Mouse (Mus musculus) embryonic facial prominence, embryonic 13.5 days (tissue): ENCODE measurements around the gene P4hb. TPM values are rescaled to one million over a fixed set of nuclear protein-coding genes. Genes with fewer than 3 reads are reported as not detected.
"Not testable (repeated sequence)": the region's sequence is repeated elsewhere in the genome, so short reads cannot be mapped to it uniquely, and the experiment has no call there.

Source experiments
- ATAC-seq: fragments of 200-750 bp; cut with Nextera tagmentation; 2 replicates; pipeline ENCODE4 v1.8.0; 2017; ENCODE audit warnings: low read depth; ENCODE audit not compliant: insufficient number of reproducible peaks, insufficient read depth, low FRiP score, low TSS enrichment
- H3K27ac ChIP-seq: fragments of 300-500 bp; sonication (generic); 2 replicates; pipeline ENCODE4 v1.5.1; 2015; ENCODE audit warnings: moderate library complexity, mild to moderate bottlenecking, inconsistent platforms
- H3K27me3 ChIP-seq: fragments of 300-500 bp; sonication (generic); 2 replicates; pipeline ENCODE4 v1.6.1; 2015; ENCODE audit warnings: mild to moderate bottlenecking, inconsistent platforms
- H3K36me3 ChIP-seq: fragments of 300-500 bp; sonication (generic); 2 replicates; pipeline ENCODE4 v1.6.1; 2015; ENCODE audit warnings: mild to moderate bottlenecking, inconsistent platforms
- H3K4me1 ChIP-seq: fragments of 300-500 bp; sonication (generic); 2 replicates; pipeline ENCODE4 v1.6.1; 2015; ENCODE audit warnings: inconsistent platforms
- H3K4me2 ChIP-seq: fragments of 300-500 bp; sonication (generic); 2 replicates; pipeline ENCODE4 v1.6.1; 2015; ENCODE audit warnings: moderate library complexity, mild to moderate bottlenecking, inconsistent platforms
- H3K4me3 ChIP-seq: fragments of 300-500 bp; sonication (generic); 2 replicates; pipeline ENCODE4 v1.5.1; 2015; ENCODE audit warnings: mild to moderate bottlenecking, inconsistent platforms
- H3K9ac ChIP-seq: fragments of 300-500 bp; sonication (generic); 2 replicates; pipeline ENCODE4 v1.6.1; 2015; ENCODE audit warnings: mild to moderate bottlenecking, inconsistent platforms
- H3K9me3 ChIP-seq: fragments of 300-500 bp; sonication (generic); 2 replicates; pipeline ENCODE4 v1.6.1; 2016; ENCODE audit warnings: inconsistent platforms
- WGBS: fragments of 180-500 bp; shearing (Covaris S2); methylation state at CpG from one replicate; pipeline ENCODE4 v1.1.7; 2015; ENCODE audit warnings: mixed read lengths; 5-methylcytosine and 5-hydroxymethylcytosine counted together
- polyA plus RNA-seq: library from polyadenylated mRNA; unstranded; fragments of >200 nt; fragmentation: Nextera tagmentation; extraction: Ambion mirVana; gene quantifications from 2 replicates; pipeline ENCODE4 v1.2.1, GENCODE M21; 2015

P4hb gene
- polyA plus RNA-seq, 1 experiment from 2014 or later: 684 TPM

DNA sequence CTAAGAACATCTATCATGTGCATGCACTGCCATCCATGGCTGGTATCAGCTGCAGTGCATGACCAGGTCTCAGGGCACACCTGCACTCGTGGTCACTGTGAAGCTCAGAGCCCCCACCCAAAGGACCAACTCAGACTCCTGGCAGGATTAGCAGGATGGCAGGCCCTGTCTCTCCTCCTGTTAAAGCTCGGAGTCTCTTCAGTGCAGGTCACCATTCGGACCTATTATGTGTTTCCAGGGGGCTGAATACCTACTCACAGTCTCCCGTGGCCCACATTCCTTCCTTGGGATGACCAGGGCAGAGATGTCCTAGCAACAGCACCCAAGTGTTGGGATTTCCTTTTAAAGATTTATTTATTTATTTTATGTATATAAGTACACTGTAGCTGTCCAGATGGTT is 55.9 kb downstream of the P4hb start:
- peaks cover 14% of the 10 kb centered on the region; the same call in 1 of the 2 replicates for H3K4me1 ChIP-seq
- no peak for ATAC-seq

DNA sequence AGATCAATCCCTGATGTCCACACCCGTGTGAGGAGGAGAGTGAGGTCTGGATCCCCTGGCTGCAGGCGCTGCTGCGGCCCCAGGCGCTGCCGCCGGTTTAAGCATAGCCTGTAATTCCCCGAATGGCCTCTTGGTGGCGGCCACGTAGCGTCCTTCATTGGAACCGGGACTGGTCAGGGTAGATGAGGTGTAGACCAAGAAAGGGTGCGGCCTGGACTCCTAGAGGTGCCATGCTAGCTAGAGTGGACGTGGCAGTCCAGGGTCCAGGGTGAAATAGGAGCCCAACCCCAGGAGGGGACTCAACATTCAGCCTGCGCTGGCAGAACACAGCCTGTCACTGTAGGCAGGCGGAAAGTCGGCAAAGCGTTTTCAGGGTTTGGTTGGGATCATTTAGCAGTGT is 57.4 kb downstream of the P4hb start:
- Histone ChIP-seq H3K4me1 (peaks cover 19% of the 10 kb centered on the region), H3K27me3 (no peaks in the 10 kb centered on the region), H3K9ac (peak overlapping the region; percentile 49; the same call in 1 of the 2 replicates), H3K9me3 (no peaks in the 10 kb centered on the region), H3K4me3 (0 out of 2 replicates have a peak overlapping the region, but pooled peaks have one; percentile 6), H3K4me2 (peak overlapping the region; percentile 11; the same call in 1 of the 2 replicates), H3K27ac (no peak overlapping the region), H3K36me3 (no peaks in the 10 kb centered on the region)
- no peak for ATAC-seq
- 16% methylated on average over 17 of the region's 17 CpGs for WGBS

More for the DNA sequence above, 55.9 kb downstream of the P4hb start:
- Histone ChIP-seq H3K27me3 (no peaks in the 10 kb centered on the region), H3K4me3 (no peak overlapping the region), H3K36me3 (no peaks in the 10 kb centered on the region), H3K4me2 (no peak overlapping the region), H3K9ac (no peak overlapping the region), H3K9me3 (no peaks in the 10 kb centered on the region), H3K27ac (no peak overlapping the region)
- 77% methylated on average over 4 of the region's 4 CpGs for WGBS

DNA sequence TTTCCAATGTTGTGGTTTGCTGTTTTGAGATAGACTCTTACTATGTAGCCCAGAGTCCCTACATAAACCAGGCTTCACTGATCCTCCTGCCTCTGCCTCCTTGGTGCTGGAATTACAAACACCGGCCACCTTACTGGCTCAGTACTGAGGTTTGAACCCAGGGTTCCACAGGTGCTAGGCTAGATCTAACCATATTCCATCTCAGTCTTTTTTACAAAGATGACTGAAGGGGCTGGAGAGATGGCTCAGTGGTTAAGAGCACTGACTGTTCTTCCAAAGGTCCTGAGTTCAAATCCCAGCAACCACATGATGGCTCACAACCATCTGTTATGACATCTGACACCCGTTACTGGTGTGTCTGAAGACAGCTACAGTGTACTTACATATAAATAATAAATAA is 58.8 kb downstream of the P4hb start:
- H3K9me3 ChIP-seq, H3K4me3 ChIP-seq, ATAC-seq, H3K27me3 ChIP-seq, H3K4me2 ChIP-seq, H3K9ac ChIP-seq, H3K36me3 ChIP-seq, H3K27ac ChIP-seq: not testable (repeated sequence)
- H3K4me1 ChIP-seq: peaks cover 24% of the 10 kb centered on the region
- 84% methylated on average over 2 of the region's 2 CpGs for WGBS

DNA sequence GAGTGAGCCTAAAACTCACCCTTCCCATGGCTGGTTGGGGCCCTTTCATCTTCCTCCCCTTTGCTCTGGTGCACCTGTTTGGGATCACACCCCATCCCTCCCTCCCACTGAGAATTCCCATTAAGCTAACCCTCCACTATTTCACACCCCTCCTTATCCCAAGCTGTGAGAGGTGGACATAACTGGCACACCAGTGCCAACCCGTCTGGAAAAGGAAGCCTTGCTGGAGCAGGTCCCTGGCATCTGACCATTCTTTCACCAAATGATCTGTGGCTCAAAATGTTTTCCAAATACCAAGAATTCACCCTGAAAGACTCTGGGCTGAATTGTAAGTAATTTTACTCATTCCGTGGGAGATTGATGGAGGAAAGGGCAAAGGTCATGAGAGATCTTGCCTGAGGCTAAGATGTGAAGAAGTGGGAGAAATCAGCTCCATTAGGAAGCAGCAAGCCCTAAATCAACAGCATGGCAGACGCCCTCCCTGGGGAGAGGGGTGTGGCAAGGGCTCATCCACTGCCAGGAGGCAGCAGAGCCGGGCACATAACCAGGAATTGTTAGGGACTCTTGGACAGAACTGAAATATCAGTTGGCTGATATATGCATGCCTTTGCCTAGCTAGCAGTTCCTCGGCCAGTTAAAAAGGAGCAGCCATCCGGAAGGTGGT is 60.1 kb downstream of the P4hb start:
- Histone ChIP-seq H3K4me1 (peaks cover 21% of the 10 kb centered on the region), H3K9ac (no peak overlapping the region)

DNA sequence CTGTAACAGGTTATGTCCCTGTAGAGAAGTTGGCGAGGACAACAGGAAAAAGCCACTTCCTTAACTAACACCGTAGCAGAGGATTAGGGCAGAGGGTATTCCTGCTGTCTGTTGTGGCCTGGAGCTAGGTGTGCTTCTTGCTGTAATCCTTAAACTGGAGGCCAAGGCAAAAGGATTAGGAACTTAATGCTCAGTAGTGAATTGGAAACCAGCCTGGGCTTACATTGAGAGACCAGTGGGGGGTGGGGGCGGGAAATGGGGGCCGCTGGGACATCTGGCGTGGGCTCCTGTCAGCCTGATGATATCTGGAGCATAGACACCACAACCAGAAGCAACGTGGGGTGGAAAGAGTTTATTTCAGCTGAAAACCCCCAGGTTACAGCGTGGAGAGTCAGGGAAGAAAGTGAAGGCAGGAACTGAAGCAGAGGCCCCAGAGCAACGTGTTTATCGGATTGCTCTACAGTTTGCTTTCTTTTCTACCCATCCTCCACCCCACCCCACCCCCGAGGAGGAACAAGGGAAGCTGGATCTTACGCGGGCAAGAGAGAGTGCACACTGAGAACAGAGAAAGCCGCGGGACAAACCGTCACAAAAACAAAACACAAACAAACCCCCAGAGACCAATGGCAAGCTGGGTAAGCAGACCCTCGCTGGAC is 62.5 kb downstream of the P4hb start:
- H3K36me3 ChIP-seq: no peaks in the 10 kb centered on the region
- H3K27me3 ChIP-seq: no peaks in the 10 kb centered on the region
- 3% methylated on average over 16 of the region's 16 CpGs for WGBS
- peaks cover 15% of the 10 kb centered on the region for H3K4me1 ChIP-seq
- peak overlapping the region; percentile 54 for H3K4me2 ChIP-seq
- peak overlapping the region; percentile 41; the same call in 1 of the 2 replicates for H3K9ac ChIP-seq
- no peak for ATAC-seq
- peak overlapping the region; percentile 69 for H3K27ac ChIP-seq
- H3K4me3 ChIP-seq: peak overlapping the region; percentile 19
- H3K9me3 ChIP-seq: no peaks in the 10 kb centered on the region

More for the DNA sequence above, 60.1 kb downstream of the P4hb start:
- ATAC-seq: no peak
- no peak overlapping the region for H3K4me2 ChIP-seq
- H3K9me3 ChIP-seq: no peaks in the 10 kb centered on the region
- 40% methylated on average over 6 of the region's 6 CpGs for WGBS
- no peaks in the 10 kb centered on the region for H3K36me3 ChIP-seq
- H3K27me3 ChIP-seq: no peaks in the 10 kb centered on the region
- no peak overlapping the region for H3K27ac ChIP-seq
- H3K4me3 ChIP-seq: no peak overlapping the region

Other genes starting within 250 kb of the P4hb start
- gene Actg1, start 224.7 kb downstream of the P4hb start, polyA plus RNA-seq: 2,524 and 2,741 TPM in 2 replicates
- 0.25 and 1.1 TPM in 2 replicates for gene Fscn2, start 211.7 kb downstream of the P4hb start, polyA plus RNA-seq
- 38.6 and 43.7 TPM in 2 replicates for gene Faap100, start 194.5 kb downstream of the P4hb start, polyA plus RNA-seq
- 34.7 and 37.4 TPM in 2 replicates for gene Nploc4, start 135.5 kb downstream of the P4hb start, polyA plus RNA-seq
- 0.30 and 0.35 TPM in 2 replicates for gene Tspan10, start 130.6 kb downstream of the P4hb start, polyA plus RNA-seq
- gene Pde6g, start 119.8 kb downstream of the P4hb start, polyA plus RNA-seq: 0.29 TPM in 1 of 2 replicates, not detected in the other
- gene Oxld1, start 115.2 kb downstream of the P4hb start, polyA plus RNA-seq: 15.8 TPM in 2 replicates
- gene Ccdc137, start 115.1 kb downstream of the P4hb start, polyA plus RNA-seq: 39.8 and 45.0 TPM in 2 replicates
- gene Arl16, start 105.6 kb downstream of the P4hb start, polyA plus RNA-seq: 59.6 and 63.6 TPM in 2 replicates
- gene Mrpl12, start 88.6 kb downstream of the P4hb start, polyA plus RNA-seq: 134 and 138 TPM in 2 replicates
- 50.1 and 54.3 TPM in 2 replicates for gene Slc25a10, start 81.4 kb downstream of the P4hb start, polyA plus RNA-seq
- 1.3 and 1.7 TPM in 2 replicates for gene Gcgr, start 42.6 kb downstream of the P4hb start, polyA plus RNA-seq
- gene Mcrip1, start 23.5 kb downstream of the P4hb start, polyA plus RNA-seq: 219 and 247 TPM in 2 replicates
- not detected in 2 replicates for gene Ppp1r27, start 22.1 kb downstream of the P4hb start, polyA plus RNA-seq
- 535 and 580 TPM in 2 replicates for gene Arhgdia, start 8.4 kb upstream of the P4hb start, polyA plus RNA-seq
- gene Alyref, start 25.1 kb upstream of the P4hb start, polyA plus RNA-seq: 492 and 529 TPM in 2 replicates
- 219 and 222 TPM in 2 replicates for gene Anapc11, start 25.2 kb upstream of the P4hb start, polyA plus RNA-seq
- gene Npb, start 35.2 kb upstream of the P4hb start, polyA plus RNA-seq: 0.98 and 1.7 TPM in 2 replicates
- gene Pcyt2, start 44.7 kb upstream of the P4hb start, polyA plus RNA-seq: 150 and 152 TPM in 2 replicates
- gene Sirt7, start 52.0 kb upstream of the P4hb start, polyA plus RNA-seq: 26.6 and 30.0 TPM in 2 replicates
- gene Mafg, start 60.3 kb upstream of the P4hb start, polyA plus RNA-seq: 22.0 and 30.0 TPM in 2 replicates
- 27.7 and 34.9 TPM in 2 replicates for gene Pycr1, start 70.5 kb upstream of the P4hb start, polyA plus RNA-seq
- not detected in 2 replicates for gene Myadml2, start 74.9 kb upstream of the P4hb start, polyA plus RNA-seq
- gene Notum, start 87.9 kb upstream of the P4hb start, polyA plus RNA-seq: 4.3 and 7.2 TPM in 2 replicates
- gene Aspscr1, start 99.7 kb upstream of the P4hb start, polyA plus RNA-seq: 109 and 123 TPM in 2 replicates
- gene Cenpx, start 140.5 kb upstream of the P4hb start, polyA plus RNA-seq: 132 and 154 TPM in 2 replicates
- 71.0 and 77.8 TPM in 2 replicates for gene Lrrc45, start 140.7 kb upstream of the P4hb start, polyA plus RNA-seq
- 66.0 and 72.6 TPM in 2 replicates for gene Rac3, start 148.2 kb upstream of the P4hb start, polyA plus RNA-seq
- gene Dcxr, start 154.0 kb upstream of the P4hb start, polyA plus RNA-seq: 17.9 and 18.3 TPM in 2 replicates
- gene Cbr2, start 158.9 kb upstream of the P4hb start, polyA plus RNA-seq: 27.1 and 32.3 TPM in 2 replicates
- 4.3 and 9.4 TPM in 2 replicates for gene Hmga1b, start 189.5 kb upstream of the P4hb start, polyA plus RNA-seq
- gene Rfng, start 211.0 kb upstream of the P4hb start, polyA plus RNA-seq: 52.2 and 52.4 TPM in 2 replicates
- 223 and 233 TPM in 2 replicates for gene Gps1, start 211.0 kb upstream of the P4hb start, polyA plus RNA-seq
- gene Dus1l, start 223.2 kb upstream of the P4hb start, polyA plus RNA-seq: 53.7 and 61.0 TPM in 2 replicates